Mouse (Mus musculus) left cerebral cortex, adult 11 months (tissue): ENCODE results near the gene Gm21954.

Source experiments
- DNase-seq: peaks from one replicate; pipeline ENCODE4 v3.0.0; 2022; ENCODE audit warnings: low spot score

Gene Gm21954

GRCm38 (mm10) chr3:55472110-55472509 lies at the start of gene Gm21954:
Gm21954 (minus strand) TSS chr3:55472210.
- DNase-seq: no peak

- no peak for DNase-seq
Measured at GRCm38 (mm10) chr3:55521776-55522175, 49.8 kb upstream of the Gm21954 start.

- peak; percentile 71 for DNase-seq
Measured at GRCm38 (mm10) chr3:55520240-55521180, 48.5 kb upstream of the Gm21954 start.

GRCm38 (mm10) chr3:55517454-55518014 lies 45.5 kb upstream of the Gm21954 start:
- DNase-seq: no peak

- DNase-seq: no peak
Measured at GRCm38 (mm10) chr3:55515966-55516365, 44.0 kb upstream of the Gm21954 start.

- no peak for DNase-seq
Measured at GRCm38 (mm10) chr3:55511658-55512057, 39.6 kb upstream of the Gm21954 start.

- DNase-seq: no peak
Measured at GRCm38 (mm10) chr3:55510198-55510597, 38.2 kb upstream of the Gm21954 start.

GRCm38 (mm10) chr3:55499298-55499697 lies 27.3 kb upstream of the Gm21954 start:
- DNase-seq: no peak

GRCm38 (mm10) chr3:55496462-55496941 lies 24.5 kb upstream of the Gm21954 start:
- no peak for DNase-seq

GRCm38 (mm10) chr3:55495866-55496265 lies 23.9 kb upstream of the Gm21954 start:
- DNase-seq: no peak

- DNase-seq: no peak
Measured at GRCm38 (mm10) chr3:55495231-55495630, 23.2 kb upstream of the Gm21954 start.

GRCm38 (mm10) chr3:55494348-55494747 lies 22.3 kb upstream of the Gm21954 start:
- no peak for DNase-seq

- no peak for DNase-seq
Measured at GRCm38 (mm10) chr3:55492021-55492420, 20.0 kb upstream of the Gm21954 start.

- no peak for DNase-seq
Measured at GRCm38 (mm10) chr3:55489231-55489990, 17.4 kb upstream of the Gm21954 start.

- no peak for DNase-seq
Measured at GRCm38 (mm10) chr3:55483328-55483727, 11.3 kb upstream of the Gm21954 start.

GRCm38 (mm10) chr3:55481140-55481539 lies 9.1 kb upstream of the Gm21954 start:
- no peak for DNase-seq

- no peak for DNase-seq
Measured at GRCm38 (mm10) chr3:55479306-55479705, 7.3 kb upstream of the Gm21954 start.

GRCm38 (mm10) chr3:55476694-55477093 lies 4.7 kb upstream of the Gm21954 start:
- DNase-seq: peak; percentile 76

- no peak for DNase-seq
Measured at GRCm38 (mm10) chr3:55473146-55473545, 1.1 kb upstream of the Gm21954 start.

GRCm38 (mm10) chr3:55466348-55466747 lies 5.7 kb downstream of the Gm21954 start:
- no peak for DNase-seq

- no peak for DNase-seq
Measured at GRCm38 (mm10) chr3:55465785-55466184, 6.2 kb downstream of the Gm21954 start.

- DNase-seq: no peak
Measured at GRCm38 (mm10) chr3:55464226-55464625, 7.8 kb downstream of the Gm21954 start.
